Mouse (Mus musculus): ENCODE results near the gene Endog.
A peak's percentile ranks its signal among the peaks of the same experiment; 100 is the strongest.

The Endog gene

GRCm38 (mm10) chr2:30211408-30212168, 40.3 kb downstream of the Endog start:
- no peak for DNase-seq (ENCODE audit: low read depth)

- no peak for DNase-seq (ENCODE audit: low read depth)
These were observed 40.9 kb downstream of the Endog start for GRCm38 (mm10) chr2:30212169-30212545.

- DNase-seq (ENCODE audit: low read depth) = peak; percentile 27
These were observed 41.7 kb downstream of the Endog start for GRCm38 (mm10) chr2:30212951-30213350.

- DNase-seq (ENCODE audit: low read depth) = no peak
These were observed 43.5 kb downstream of the Endog start for GRCm38 (mm10) chr2:30214745-30215144.

GRCm38 (mm10) chr2:30215493-30215892, 44.2 kb downstream of the Endog start:
- no peak for DNase-seq (ENCODE audit: low read depth)

- DNase-seq (ENCODE audit: low read depth) = no peak
These were observed 45.0 kb downstream of the Endog start for GRCm38 (mm10) chr2:30216293-30216692.

All from NIH3T3 (cell line).